Mouse (Mus musculus) liver (tissue): ENCODE data around the gene Tom1l1.
"Not testable (repeated sequence)": the region's sequence is repeated elsewhere in the genome, so short reads cannot be mapped to it uniquely, and the experiment has no call there.

Source experiments
- DNase-seq: peaks from one replicate; pipeline ENCODE4 v3.0.0-alpha.2; 2020; ENCODE audit warnings: mixed read lengths

Tom1l1 gene

DNA sequence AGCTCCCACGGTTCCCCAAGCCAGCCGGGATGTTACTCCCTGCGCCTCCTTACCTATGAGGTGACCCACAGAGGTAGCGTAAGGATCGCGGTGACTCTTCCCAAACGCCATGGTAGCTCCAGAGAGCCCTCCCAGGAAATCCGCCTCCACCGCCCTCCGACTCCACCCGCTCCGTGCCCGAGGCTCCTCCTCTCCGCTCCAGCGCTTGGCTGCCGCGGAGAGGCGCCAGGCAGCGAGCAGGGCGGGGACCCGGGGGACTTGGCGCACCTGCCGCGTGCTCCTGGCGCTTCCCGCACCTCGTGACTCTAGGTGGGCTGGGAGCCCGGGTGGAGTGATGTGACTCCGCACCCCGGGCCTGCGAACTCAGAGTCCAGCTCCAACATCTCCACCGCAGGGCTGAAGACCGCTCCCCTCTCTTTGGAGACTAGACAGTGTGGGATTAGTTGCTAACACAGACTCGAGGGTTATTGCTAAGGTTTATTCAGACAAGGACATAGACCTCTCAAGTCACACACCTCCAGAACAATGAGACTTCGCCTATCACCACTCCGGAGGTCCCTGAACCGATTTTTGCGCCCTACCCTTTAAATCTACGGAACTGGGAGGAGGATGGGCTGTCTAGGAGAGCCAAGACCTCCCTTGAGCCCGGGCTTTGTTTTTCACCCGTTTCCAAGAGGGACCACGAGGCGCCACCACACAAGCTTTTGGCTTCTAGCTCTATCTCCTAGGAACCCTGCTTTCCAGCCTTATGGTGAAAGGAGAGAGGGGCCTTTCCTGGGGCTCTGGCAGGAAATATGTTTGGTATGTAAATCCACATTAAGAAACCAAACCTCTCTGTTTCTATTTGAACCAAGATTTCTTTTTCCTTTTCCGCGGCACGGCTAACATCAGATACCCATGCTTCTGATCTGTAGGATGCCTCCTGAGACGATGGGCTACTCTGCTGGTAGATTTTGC lies at the start of gene Tom1l1:
Gene Tom1l1, minus strand, starts transcription at position 907 of the 957 bp plus-strand sequence.
- DNase-seq, result peak; percentile 94

DNA sequence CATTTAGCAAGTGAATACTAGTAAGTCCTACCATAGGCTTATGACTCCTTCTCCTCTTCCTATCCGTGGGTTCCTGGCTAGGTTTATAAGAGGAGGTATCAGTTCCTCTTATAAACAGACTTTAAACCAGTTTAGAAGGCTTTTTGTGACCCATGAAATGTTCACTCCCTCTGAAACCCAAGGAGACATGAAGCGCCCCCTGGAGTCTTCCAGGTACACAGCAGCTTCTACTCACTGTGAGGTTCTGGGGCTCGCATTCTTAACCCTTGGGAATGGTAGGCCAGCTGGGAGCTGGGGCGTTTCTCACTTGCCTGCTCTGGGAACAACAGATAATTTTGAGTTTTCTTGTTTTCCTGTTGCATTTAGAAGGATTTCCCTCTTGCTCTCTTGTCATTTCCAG lies 45.4 kb upstream of the Tom1l1 start:
- DNase-seq, result peak; percentile 69

DNA sequence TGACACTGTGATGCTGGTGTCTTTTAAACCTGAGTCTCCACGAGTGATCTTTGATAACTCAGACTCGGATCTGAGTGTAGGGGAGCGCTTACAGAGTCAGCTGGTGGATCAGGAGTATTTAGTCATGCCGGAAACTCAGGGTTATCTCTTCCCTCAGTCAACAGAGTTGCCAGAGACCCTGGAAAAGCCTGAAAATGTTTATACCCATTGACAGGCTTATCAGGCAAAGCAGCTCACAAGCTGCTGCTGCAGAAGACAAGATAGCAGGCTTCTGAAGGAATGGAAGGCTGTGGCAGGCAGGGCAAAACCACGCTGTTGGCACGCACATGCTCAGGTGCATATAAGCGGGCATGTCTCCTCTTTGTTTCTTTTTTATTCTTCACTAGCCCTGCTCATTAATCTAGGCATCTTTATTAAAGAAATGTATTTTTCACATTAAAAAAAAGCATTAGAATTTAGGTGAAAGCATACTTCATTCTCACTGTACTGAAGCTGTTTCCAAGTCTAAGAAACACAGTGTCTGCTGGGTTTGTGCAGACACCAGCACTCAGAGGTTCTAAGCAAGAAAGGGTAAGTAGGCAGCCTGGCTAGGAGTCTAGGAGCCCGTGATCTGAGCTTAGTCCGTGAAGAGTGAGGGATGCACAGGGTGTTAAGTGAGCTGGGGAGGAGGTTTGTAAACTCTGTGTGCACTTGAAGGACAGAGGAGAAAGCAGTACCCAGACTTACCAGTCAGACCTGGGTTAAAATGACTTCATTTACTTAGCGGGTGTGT lies 39.4 kb upstream of the Tom1l1 start:
- DNase-seq, result peak; percentile 85

DNA sequence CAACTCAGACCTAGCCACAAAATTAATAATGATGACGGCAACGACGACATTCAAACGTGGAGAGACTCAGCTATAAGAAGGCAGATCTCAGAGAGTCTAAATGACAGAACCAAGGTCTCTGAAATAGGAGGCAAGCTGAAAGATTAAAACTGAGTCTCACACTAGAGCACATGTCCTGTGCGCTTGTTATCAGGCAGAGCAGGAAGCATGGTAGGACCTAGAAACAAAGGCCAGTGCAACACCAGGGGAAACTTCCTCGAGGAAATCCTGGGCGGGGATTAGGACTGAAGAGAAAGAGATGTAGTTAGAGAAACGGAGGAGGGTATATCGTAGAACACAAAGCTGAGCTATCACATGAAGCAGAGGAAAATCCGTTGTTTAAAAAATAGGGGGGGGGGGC lies 38.6 kb upstream of the Tom1l1 start:
- peak; percentile 68 for DNase-seq

DNA sequence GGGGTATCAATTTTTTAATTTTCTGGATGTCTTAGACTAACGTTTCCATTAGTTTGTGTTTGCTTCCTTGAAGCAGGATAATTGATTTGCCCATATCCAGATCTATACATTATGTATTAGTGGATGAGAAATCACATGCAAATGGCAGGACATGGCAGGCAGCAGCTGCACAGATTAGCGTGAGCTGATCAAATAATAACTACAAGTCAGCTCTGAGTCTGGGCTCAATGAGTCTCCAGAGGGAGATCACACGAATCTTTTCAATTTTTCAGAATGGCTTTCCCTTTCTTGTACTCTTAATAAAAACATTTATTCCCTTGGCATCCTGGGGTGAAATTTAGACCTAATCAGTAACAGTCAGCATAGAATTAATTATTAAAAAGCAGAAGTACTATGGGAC lies 34.1 kb upstream of the Tom1l1 start:
- no peak for DNase-seq

DNA sequence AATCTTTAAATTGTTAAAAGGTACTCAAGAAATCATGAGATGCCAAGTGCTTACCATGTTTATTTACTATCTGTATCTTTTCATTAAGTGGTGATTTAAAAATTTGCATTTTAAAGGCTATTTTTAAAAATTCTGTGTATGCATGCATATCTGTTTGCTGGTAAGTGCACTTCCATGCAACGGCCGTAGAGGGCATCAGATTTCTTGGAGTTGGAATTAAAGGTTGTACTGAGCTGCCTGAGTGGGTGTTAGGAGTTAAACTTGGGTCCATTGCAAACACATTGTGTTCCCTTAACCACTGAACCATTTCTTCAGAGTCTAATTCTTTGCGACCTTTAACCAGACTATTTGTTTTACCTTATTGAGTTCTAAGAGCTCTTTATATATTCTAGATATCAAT lies 29.6 kb upstream of the Tom1l1 start:
- peak; percentile 26 for DNase-seq

DNA sequence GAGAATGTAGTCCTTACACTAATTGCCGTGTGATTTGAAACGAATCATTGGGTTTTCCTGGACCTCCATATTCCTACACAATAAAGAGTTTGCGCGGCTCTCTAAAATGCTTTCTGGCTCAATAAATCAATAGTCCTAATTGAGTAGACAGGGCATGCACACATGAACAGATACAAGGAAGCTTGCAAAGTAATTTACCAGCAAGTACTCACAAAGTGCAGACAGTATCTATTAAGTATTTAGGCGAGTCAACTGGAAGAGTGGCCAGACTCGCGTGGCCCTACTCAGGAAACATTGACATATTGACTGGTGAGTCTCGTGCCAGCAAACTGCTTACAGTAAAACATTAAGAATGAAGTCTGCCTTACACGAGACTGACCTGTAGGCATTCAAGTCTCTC lies 23.4 kb upstream of the Tom1l1 start:
- no peak for DNase-seq

DNA sequence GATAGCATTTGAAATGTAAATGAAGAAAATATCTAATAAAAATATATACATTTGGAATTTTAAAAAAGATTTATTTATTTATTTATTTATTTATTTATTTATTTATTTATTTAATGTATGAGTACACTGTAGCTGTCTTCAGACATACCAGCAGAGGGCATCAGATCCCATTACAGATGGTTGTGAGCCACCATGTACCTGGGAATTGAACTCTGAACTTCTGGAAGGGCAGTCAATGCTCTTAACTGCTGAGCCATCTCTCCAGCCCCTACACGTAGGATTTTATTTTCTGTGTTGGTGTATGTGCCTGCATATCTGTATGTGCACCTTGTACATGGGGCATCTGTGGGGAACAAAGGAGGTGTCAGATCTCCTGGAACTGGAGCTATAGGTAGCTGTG lies 19.0 kb upstream of the Tom1l1 start:
- DNase-seq, result not testable (repeated sequence)

DNA sequence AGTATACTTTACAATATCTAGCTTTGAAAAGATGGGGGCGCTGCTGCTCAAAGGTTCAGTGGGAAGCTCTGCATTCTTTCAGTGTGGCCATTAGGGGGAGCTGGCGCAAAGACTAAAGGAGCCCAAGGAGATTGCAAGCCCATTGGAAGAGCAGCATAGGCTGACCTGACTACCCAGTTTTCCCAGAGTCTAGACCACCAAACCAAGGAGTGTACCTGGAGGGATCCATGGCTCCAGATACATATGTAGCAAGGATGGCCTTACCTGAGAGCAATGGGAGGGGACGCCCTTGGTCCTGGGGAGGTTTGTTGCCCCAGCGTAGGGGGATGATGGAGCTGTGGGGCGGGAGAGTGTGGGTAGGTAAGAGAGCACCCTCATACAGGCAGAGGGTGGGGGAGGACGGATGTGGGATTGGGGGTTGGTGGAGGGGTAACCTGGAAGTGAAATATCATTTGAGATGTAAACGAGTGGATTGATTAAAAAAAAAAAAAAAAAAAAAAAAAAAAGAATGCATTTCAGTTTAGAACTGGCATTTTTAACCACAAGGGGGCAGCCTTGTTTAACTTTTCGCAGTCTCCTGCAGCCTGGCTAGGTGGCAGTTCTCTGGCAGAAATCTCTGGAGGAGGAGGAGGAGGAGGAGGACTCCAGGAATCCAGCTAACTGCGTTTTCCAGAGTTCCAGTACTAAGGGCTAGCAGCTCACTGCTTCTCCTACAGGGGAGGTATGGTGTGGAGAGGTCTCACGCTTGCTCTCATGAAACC lies 9.5 kb upstream of the Tom1l1 start:
- DNase-seq, result peak; percentile 91

DNA sequence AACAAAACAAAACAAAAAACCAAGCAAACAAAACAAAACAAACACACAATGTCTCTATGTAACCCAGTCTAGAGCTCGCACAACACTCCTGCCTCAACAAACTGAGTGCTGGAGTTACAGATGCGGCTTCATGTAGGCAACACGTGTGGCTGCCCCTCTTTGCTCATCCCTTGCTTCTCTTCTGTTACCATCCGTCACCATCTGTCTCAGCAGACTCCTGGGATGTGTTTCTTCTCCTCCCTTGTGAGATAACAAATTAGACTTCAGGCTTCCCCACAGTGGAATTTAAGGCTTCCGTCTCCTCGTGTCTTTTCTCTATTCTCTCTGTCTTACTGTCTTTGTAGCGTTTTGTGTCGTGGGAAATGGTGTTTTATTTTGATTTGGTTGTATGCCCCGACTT lies 7.6 kb upstream of the Tom1l1 start:
- no peak for DNase-seq

DNA sequence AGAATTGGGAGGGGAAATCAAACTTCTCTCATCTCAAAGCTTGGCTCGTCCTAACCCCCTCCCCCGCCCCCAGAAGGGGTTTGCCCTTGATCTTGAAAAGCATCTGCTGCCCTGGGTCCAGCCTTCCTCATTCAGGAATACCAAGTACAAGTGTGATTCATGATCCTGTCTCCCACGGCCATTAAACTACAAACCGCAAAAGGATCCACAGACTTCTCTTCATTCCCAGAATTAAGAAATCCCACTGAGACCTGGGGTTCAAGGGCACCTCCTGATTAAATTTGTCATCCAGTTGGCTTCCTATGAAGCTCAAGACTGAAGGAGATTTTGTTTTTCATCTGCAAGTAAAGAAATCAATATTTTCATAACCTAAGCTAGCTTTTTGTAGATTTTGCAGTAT lies 6.0 kb upstream of the Tom1l1 start:
- no peak for DNase-seq

DNA sequence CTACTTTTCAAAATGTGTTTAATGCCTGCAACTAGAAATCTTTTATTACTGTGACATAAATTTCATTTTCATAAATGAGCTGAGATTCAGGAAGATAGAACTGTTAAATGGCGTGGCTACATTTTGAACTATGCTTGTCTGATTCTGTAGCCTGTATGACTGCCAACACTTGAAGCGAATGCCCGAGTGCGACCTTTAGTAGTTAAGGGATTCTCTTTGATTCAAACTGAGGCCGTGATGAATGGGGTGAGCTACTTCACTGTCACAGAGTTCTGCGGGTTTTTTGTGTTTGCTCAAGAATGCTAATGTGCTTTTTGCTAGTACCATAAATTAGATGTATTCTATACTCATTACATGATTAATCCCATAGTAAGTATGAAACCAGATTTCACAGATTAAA lies 2.2 kb upstream of the Tom1l1 start:
- DNase-seq, result no peak

DNA sequence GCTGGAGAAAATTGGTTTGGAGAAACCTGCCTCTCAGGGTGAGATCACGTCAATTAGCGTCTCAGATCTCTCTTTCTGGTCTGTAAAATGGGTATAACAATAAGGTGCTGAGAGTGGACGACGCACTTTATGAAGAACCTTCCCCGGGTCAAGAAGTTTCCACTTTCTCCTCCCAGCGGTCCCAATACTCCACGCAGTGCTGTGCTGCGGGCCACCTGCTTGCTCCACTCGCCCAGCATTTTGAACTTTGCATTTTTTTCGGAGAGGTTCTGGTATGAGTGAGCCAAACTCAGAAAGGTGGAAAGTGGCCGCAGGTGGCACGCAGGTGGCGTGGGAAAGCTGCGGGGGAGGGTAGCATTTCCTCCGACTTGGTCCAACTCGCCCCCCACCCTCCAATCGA lies 1.1 kb downstream of the Tom1l1 start:
- peak; percentile 36 for DNase-seq

DNA sequence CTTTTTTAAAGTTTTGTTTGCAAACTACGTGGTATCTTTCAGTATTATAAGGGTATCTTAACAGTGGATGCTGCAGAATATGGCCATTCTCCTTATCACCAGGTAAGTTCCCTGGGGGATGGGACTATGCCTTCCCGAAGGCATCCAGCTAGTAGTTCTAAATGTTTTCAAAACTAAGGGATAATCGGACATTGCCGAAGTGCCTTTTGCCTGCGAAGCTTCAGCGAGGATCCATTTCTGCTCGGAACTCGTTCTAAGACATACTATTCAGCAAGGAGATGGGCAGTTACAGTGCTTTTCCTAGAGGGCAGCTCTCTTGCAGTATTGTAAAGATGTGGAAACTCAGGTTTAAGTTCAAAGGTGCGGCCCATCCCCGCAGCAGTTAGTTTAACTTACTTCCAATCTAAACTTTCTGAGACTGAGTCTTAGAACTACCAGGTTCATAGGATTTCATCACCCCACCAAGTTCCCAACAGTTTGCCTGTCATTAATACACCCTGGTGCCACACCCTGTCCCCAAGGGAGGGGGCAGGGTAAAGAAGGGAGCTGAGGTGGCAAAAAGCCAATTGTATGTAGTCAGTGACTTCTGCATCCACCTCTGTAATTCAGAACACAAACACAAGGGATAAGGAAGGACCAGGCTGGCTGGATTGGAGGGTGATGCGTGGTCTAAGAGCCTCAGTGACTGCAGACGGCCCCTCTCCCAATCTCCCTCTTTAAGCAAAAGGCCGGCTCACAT lies 1.7 kb downstream of the Tom1l1 start:
- peak; percentile 77 for DNase-seq

DNA sequence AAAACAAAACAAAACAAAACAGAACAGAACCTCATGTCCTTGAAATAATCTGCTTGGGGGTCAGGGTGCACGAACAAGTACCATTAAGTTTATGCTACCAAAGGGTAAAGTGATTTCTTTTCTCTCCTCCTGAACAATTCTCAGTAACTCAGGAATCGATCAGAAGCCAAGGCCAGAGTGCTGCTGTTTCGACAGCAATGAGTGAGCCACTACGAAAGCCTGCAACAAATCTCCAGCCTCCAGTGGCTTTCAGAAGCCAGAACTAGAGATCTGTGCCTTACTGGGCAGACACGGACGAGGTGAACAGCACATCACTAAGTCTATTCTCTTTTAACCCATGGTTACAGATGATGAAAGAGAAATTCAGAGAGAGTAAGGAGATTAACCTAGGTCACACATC lies 3.0 kb downstream of the Tom1l1 start:
- DNase-seq, result no peak

DNA sequence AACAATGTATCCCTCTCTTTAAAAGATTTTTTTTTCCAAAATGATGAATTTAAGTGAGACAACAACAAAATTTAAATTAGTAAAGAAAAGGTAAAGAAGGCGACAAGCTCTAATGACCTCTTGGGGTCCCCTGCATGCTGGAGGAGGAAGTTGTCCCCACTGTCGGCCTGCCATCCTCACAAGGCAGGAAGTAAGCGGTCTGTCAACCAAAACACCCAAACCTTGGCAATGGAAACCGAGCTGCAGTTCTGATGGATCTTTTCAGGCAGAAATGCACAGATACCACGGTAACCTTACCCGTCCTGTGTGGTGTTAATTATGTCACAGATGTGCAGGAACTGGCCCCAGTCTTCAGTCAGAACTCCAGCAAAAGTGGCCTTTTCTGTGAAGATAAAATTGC lies 3.4 kb downstream of the Tom1l1 start:
- no peak for DNase-seq

DNA sequence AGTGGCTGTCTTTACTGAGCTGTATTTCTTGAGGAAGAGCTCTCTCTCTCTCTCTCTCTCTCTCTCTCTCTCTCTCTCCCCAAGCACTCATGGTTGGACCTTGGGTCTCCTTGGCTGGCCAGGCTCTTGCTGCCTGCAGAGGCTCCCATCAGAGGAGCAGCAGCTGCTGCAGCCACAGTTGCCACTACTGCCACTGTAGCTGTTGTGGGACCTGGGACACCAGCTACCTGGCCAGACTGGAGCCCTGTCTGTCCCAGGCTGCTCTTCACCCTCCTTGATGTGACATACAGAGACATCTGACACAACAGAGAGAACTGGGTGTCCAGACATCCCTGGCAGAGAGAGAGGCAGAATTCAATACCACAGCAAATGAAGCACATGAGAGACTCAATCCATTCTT lies 7.0 kb downstream of the Tom1l1 start:
- no peak for DNase-seq

DNA sequence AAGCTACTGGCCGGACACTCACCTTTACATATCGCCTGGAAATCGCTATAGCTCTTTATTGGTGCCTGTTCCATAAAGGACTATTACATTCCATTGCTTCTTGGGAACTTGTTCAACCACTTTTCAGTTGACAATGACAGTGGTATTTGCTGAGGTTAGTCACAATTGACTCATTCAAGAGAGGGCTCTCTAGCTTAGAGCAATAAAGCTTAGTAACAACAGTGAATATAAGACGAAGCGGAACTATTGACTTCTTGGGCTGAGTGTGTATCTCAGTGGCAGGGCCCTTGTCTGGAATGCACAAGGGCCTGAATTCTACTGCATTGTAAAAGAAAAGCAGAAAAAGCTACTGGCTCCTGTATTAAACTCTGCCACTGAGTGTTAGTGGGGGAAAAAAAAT lies 9.6 kb downstream of the Tom1l1 start:
- DNase-seq, result no peak

DNA sequence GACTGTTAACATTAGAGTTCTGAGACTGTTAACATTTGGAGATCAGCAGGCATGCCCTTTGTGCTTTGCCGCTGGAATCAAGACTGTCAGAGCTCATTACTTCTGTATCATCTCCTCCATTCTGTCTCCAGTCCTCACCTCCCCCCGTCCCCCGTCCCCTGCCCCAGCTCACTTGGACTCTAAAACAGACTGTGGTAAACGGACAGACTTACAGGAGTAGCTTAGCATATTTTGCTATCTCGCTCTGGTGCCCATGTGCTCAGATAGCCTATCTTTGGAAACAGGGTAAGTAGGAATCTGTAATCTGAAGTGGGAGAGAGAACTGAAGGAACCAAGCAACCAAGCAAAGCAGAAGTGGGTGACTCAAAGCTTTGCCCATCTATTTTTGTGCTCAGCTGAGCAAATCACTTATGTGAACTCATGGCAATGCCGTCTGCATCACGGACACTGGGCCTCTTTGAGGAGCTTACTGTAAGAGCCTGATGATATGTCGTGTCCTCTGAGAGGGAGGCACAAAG lies 10.3 kb downstream of the Tom1l1 start:
- peak; percentile 18 for DNase-seq

DNA sequence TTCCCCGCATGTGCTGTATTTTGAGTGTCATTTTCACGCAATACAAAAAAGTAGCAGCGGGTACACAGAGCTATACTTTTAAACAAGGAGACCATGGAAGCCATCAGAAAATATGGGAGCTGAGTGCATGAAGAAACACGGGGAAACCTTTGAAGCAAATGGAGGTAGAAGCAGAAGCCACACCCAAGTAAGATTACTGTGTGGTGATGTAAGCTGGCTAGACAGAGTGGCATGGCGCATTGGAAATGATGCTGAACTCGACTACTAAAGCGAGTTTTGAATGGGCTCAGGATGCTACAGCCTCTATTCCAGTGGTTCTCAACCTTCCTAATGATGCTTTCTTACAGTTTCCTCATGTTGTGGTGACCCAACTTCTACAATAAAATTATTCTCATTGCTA lies 11.1 kb downstream of the Tom1l1 start:
- DNase-seq, result peak; percentile 32

DNA sequence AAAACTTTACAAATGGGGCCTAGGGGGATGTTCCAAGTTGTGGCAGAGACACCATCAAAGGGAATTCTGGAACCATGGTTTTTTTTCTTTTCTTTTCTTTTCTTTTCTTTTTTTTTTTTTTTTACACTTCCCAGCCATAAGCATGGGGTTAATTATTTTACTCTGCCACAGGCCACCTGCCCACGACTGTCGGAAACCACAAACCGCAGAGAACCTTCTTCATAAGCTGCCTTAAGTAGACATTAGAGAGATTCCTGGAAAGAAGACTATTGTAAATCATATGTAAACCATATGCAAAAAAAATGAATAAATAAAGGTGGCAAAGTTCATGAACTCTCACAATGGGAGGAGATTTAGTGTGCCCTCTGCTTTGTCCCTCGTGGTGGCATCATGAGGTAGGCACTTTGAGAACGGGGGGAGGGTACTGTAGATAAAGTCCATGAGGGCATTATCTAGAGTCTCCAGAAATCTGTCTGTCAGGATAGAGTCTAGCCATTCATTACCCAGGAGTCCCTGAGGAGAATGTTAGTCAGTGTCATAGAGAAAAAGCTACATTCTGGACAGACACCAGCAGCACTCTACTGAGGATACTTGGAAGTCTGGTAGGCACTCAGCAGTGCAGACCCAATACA lies 12.6 kb downstream of the Tom1l1 start:
- DNase-seq, result peak; percentile 77

DNA sequence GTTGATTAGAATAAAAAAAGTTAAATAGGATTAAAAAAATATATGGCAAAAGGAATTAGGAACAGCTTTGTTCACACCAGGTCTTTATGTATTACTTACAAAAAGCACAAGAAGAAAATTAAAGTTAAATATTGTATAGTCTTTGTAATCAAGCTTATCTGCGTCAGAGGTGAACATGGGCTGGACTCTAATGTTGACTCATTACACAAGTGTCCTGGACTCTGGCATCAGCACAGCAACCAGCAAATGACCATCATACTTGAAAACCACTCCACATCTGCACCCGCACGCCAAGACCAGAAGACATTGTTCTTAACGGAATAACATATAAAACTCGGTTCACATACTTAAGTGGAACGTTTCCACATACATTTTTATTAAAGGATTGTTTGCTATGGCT lies 20.8 kb downstream of the Tom1l1 start:
- peak; percentile 24 for DNase-seq
